ENCODE assay signal across 8 mouse cellular contexts in the genomic region with DNA sequence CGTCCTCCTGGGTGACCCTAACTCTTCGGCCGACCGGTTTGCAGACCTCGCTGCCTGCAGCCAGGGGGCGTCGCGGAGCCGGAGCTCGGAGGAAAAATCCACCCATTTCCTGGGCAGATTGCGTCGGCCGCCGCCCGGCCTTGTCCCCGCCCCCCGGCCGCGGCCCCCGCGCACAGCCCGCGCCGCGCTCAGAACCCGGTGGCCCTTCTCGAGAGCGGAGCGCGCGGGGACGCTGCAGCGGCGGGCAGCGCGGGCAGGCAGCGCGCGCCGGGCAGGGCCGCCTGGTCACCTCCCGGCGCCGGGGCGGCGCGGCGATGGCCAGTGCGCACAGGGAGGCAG. TPM values are rescaled to one million over a fixed set of nuclear protein-coding genes. Genes with fewer than 3 reads are reported as not detected.
DNase-seq lines count a peak whose midpoint lies in the region; ATAC-seq and TF ChIP-seq lines count a peak whose summit lies in the region.

No protein-coding gene starts in this region.

- H3K36me3 ChIP-seq in intestine, embryonic 15.5 days = no peaks in the 10 kb centered on the region
- no peaks in the 10 kb centered on the region for H3K36me3 ChIP-seq in midbrain, embryonic 11.5 days (ENCODE audit: control insufficient read depth, insufficient read depth, low read length)
- no peaks in the 10 kb centered on the region for H3K36me3 ChIP-seq in small intestine, adult 2 months (ENCODE audit: control insufficient read depth, insufficient read depth, low read length)

- peak; percentile 85 for ATAC-seq in intestine, embryonic 15.5 days
- ATAC-seq in midbrain, embryonic 11.5 days (ENCODE audit: low FRiP score) = peak; percentile 72
- ATAC-seq in activated CD4-positive, CD25-positive, alpha-beta regulatory T cell, adult 4 months = no peak

- peak; percentile 62; the same call in 1 of the 2 replicates for TF ChIP-seq CTCF in small intestine, adult 2 months (IDR thresholded peaks at IDR 0.05; ENCODE audit: extremely low read depth, insufficient read length, insufficient replicate concordance, low read depth, low read length)

- TF ChIP-seq POLR2A in small intestine, adult 2 months (IDR thresholded peaks at IDR 0.05; ENCODE audit: low read depth, low read length) = no peak

- H3K27ac ChIP-seq in intestine, embryonic 15.5 days = no peak overlapping the region
- H3K27ac ChIP-seq in midbrain, embryonic 11.5 days (ENCODE audit: low read depth, low read length) = no peak overlapping the region
- H3K27ac ChIP-seq in small intestine, adult 2 months (ENCODE audit: insufficient read depth, low read depth, low read length) = no peak overlapping the region

- peaks cover 20% of the 10 kb centered on the region for H3K4me1 ChIP-seq in intestine, embryonic 15.5 days (replicated peaks)
- H3K4me1 ChIP-seq in midbrain, embryonic 11.5 days (ENCODE audit: control insufficient read depth, insufficient read depth, low read length) = peaks cover 15% of the 10 kb centered on the region
- H3K4me1 ChIP-seq in small intestine, adult 2 months (ENCODE audit: control insufficient read depth, insufficient read depth, insufficient read length, low read length) = peaks cover 5% of the 10 kb centered on the region; the same call in 1 of the 2 replicates

- 0 out of 2 replicates have a peak, but pooled peaks cover 8% of the 10 kb centered on the region for H3K27me3 ChIP-seq in intestine, embryonic 15.5 days (replicated peaks)
- no peaks in the 10 kb centered on the region for H3K27me3 ChIP-seq in midbrain, embryonic 11.5 days (ENCODE audit: control insufficient read depth, insufficient read depth, low read length)
- H3K27me3 ChIP-seq in small intestine, adult 2 months (ENCODE audit: control insufficient read depth, insufficient read depth, low read length) = peaks cover 21% of the 10 kb centered on the region

- intact Hi-C loops in left cerebral cortex, postnatal 4 days (cut with DNase I) = loop anchor here (1.0 to 2.0 kb wide), 2 partner anchors 170 to 213 kb away; no protein-coding TSS in a partner anchor

- H3K4me2 ChIP-seq in intestine, embryonic 15.5 days (replicated peaks) = peak overlapping the region; percentile 98
- peak overlapping the region; percentile 99 for H3K4me2 ChIP-seq in midbrain, embryonic 11.5 days

- peak overlapping the region; percentile 64 for H3K4me3 ChIP-seq in intestine, embryonic 15.5 days (replicated peaks)
- H3K4me3 ChIP-seq in midbrain, embryonic 11.5 days (ENCODE audit: low read depth, low read length) = peak overlapping the region; percentile 54
- peak overlapping the region; percentile 67; the same call in 1 of the 2 replicates for H3K4me3 ChIP-seq in small intestine, adult 2 months (ENCODE audit: low read depth, low read length)

- peak; percentile 73 for DNase-seq in adrenal gland, adult 8-10 months
- DNase-seq in embryo, embryonic 10 days (ENCODE audit: low spot score) = peak; percentile 86
- DNase-seq in gastrocnemius, postnatal 25 days = peak; percentile 81
- DNase-seq in left cerebral cortex, postnatal 4 days = peak; percentile 91
- DNase-seq in midbrain, embryonic 11.5 days (ENCODE audit: low spot score, missing footprints) = peak; percentile 96

- no peaks in the 10 kb centered on the region for H3K9me3 ChIP-seq in intestine, embryonic 15.5 days
- H3K9me3 ChIP-seq in midbrain, embryonic 11.5 days (ENCODE audit: control insufficient read depth, low read length) = no peaks in the 10 kb centered on the region

- WGBS in intestine, embryonic 15.5 days = 0% methylated on average over 48 of the region's 49 CpGs
- under 1% methylated on average over 47 of the region's 49 CpGs for WGBS in midbrain, embryonic 11.5 days
- WGBS in small intestine, adult 2 months = 2% methylated on average over 49 of the region's 49 CpGs

- peak overlapping the region; percentile 64 for H3K9ac ChIP-seq in intestine, embryonic 15.5 days
- peak overlapping the region; percentile 78 for H3K9ac ChIP-seq in midbrain, embryonic 11.5 days (ENCODE audit: low read length)

RNA-seq across cellular contexts. Expression of gene Olfm1, which starts 12.6 kb away (rescaled TPM):
- 10 to 100 TPM; 42.9 to 56.6 (median 48.5) TPM for total RNA-seq in adrenal gland, adult 8-10 months (2022)
- total RNA-seq in gastrocnemius, postnatal 25 days (2021) = 10 to 100 TPM; 11.9 to 14.5 TPM
- polyA plus RNA-seq in intestine, embryonic 15.5 days (2015; fragmentation: Nextera tagmentation; extraction: Ambion mirVana) = 20.1 and 21.8 TPM in 2 replicates
- total RNA-seq in left cerebral cortex, postnatal 4 days (2021) = 100 to 1,000 TPM; 417 to 489 TPM
- polyA plus RNA-seq in midbrain, embryonic 11.5 days (2014; fragmentation: Nextera tagmentation; extraction: Ambion mirVana) = 60.7 and 68.6 TPM in 2 replicates
- polyA plus RNA-seq in small intestine, adult 2 months (2012; rRNA removed) = 6.9 and 8.9 TPM in 2 replicates
- polyA plus RNA-seq in activated CD4-positive, CD25-positive, alpha-beta regulatory T cell, adult 4 months (2017; shearing (Covaris generic)) = under 1 TPM in 1 of 2 experiments, not detected in 1; 0.17 TPM
